Mouse (Mus musculus): ENCODE measurements around the gene Zfp874b. TPM values are rescaled to one million over a fixed set of nuclear protein-coding genes. Genes with fewer than 3 reads are reported as not detected.
A peak's percentile ranks its signal among the peaks of the same experiment; 100 is the strongest.

Gene Zfp874b
- 7.4 and 21.7 TPM in 2 replicates for total RNA-seq (2014; rRNA removed; ENCODE audit: low replicate concordance)
- polyA plus RNA-seq (2015; fragmentation: Nextera tagmentation; extraction: Ambion mirVana) = 1.5 and 4.3 TPM in 2 replicates

- no peaks in the 10 kb centered on the region for H3K27me3 ChIP-seq (ENCODE audit: control insufficient read depth, insufficient read depth, low read length)
- no peaks in the 10 kb centered on the region for H3K9me3 ChIP-seq (replicated peaks; ENCODE audit: control insufficient read depth, low read length)
- TF ChIP-seq EP300 (IDR thresholded peaks at IDR 0.05; ENCODE audit: low read depth) (no peak), CTCF (IDR thresholded peaks at IDR 0.05; ENCODE audit: low read depth) (no peak)
- ATAC-seq (ENCODE audit: insufficient read depth, low read depth) = peak; percentile 92
- 2% methylated on average over 20 of the region's 20 CpGs for WGBS
- DNase-seq (ENCODE audit: low spot score) = peak; percentile 88
- peaks cover 10% of the 10 kb centered on the region for H3K36me3 ChIP-seq (replicated peaks; ENCODE audit: control insufficient read depth, insufficient read depth, low read length)
- peak within 1 kb of the TSS; percentile 79 for H3K4me3 ChIP-seq (ENCODE audit: low read depth, low read length)
- peaks cover 5% of the 10 kb centered on the region; the same call in 1 of the 2 replicates for H3K4me1 ChIP-seq (ENCODE audit: control insufficient read depth, insufficient read depth)
- H3K4me2 ChIP-seq (ENCODE audit: low read depth, low read length) = peak within 1 kb of the TSS; percentile 69
- peak within 1 kb of the TSS; percentile 79 for H3K27ac ChIP-seq (ENCODE audit: low read depth)
- H3K9ac ChIP-seq (replicated peaks; ENCODE audit: low read depth, low read length) = peak within 1 kb of the TSS; percentile 59
Observed at GRCm38 (mm10) chr13:67483625-67484423, at the start of gene Zfp874b. Zfp874b (minus strand) TSS chr13:67484258.

- H3K27me3 ChIP-seq (ENCODE audit: control insufficient read depth, insufficient read depth, low read length) = no peaks in the 10 kb centered on the region
- no peak overlapping the region for H3K4me3 ChIP-seq (ENCODE audit: low read depth, low read length)
- ATAC-seq (ENCODE audit: insufficient read depth, low read depth) (no peak), DNase-seq (ENCODE audit: low spot score) (no peak)
- H3K4me2 ChIP-seq (ENCODE audit: low read depth, low read length) = no peak overlapping the region
- H3K27ac ChIP-seq (ENCODE audit: low read depth) = no peak overlapping the region
- H3K4me1 ChIP-seq (ENCODE audit: control insufficient read depth, insufficient read depth) = peaks cover 15% of the 10 kb centered on the region
- H3K36me3 ChIP-seq (replicated peaks; ENCODE audit: control insufficient read depth, insufficient read depth, low read length) = no peaks in the 10 kb centered on the region
- H3K9me3 ChIP-seq (replicated peaks; ENCODE audit: control insufficient read depth, low read length) = no peaks in the 10 kb centered on the region
- H3K9ac ChIP-seq (replicated peaks; ENCODE audit: low read depth, low read length) = no peak overlapping the region
- WGBS = 73% methylated on average over 3 of the region's 3 CpGs
- TF ChIP-seq EP300 (IDR thresholded peaks at IDR 0.05; ENCODE audit: low read depth) = no peak
- TF ChIP-seq CTCF (IDR thresholded peaks at IDR 0.05; ENCODE audit: low read depth) = no peak
Observed at GRCm38 (mm10) chr13:67527049-67527730, 43.1 kb upstream of the Zfp874b start.

GRCm38 (mm10) chr13:67525753-67526410 lies 41.8 kb upstream of the Zfp874b start, which contains the start of the genes Gm26965 and Zfp87:
Gm26965 (minus strand) TSS chr13:67526151.
Zfp87 (minus strand) TSS chr13:67526177.
- peak within 1 kb of the TSS; percentile 88 for H3K4me2 ChIP-seq (ENCODE audit: low read depth, low read length)
- ATAC-seq (ENCODE audit: insufficient read depth, low read depth) (peak; percentile 98), DNase-seq (ENCODE audit: low spot score) (peak; percentile 98)
- H3K9ac ChIP-seq (replicated peaks; ENCODE audit: low read depth, low read length) = peak within 1 kb of the TSS; percentile 64
- peak within 1 kb of the TSS; percentile 68 for H3K4me3 ChIP-seq (ENCODE audit: low read depth, low read length)
- under 1% methylated on average over 27 of the region's 27 CpGs for WGBS
- H3K4me1 ChIP-seq (ENCODE audit: control insufficient read depth, insufficient read depth) = peaks cover 15% of the 10 kb centered on the region
- TF ChIP-seq CTCF (IDR thresholded peaks at IDR 0.05; ENCODE audit: low read depth) = no peak
- H3K9me3 ChIP-seq (replicated peaks; ENCODE audit: control insufficient read depth, low read length) = no peaks in the 10 kb centered on the region
- H3K36me3 ChIP-seq (replicated peaks; ENCODE audit: control insufficient read depth, insufficient read depth, low read length) = peaks cover 6% of the 10 kb centered on the region; the same call in 1 of the 2 replicates
- peak within 1 kb of the TSS; percentile 62 for H3K27ac ChIP-seq (ENCODE audit: low read depth)
- H3K27me3 ChIP-seq (ENCODE audit: control insufficient read depth, insufficient read depth, low read length) = no peaks in the 10 kb centered on the region

GRCm38 (mm10) chr13:67500908-67501307 lies 16.9 kb upstream of the Zfp874b start:
- no peak for TF ChIP-seq EP300 (IDR thresholded peaks at IDR 0.05; ENCODE audit: low read depth)
- no peak for TF ChIP-seq CTCF (IDR thresholded peaks at IDR 0.05; ENCODE audit: low read depth)
- Histone ChIP-seq H3K4me2 (ENCODE audit: low read depth, low read length) (no peak overlapping the region), H3K36me3 (replicated peaks; ENCODE audit: control insufficient read depth, insufficient read depth, low read length) (0 out of 2 replicates have a peak, but pooled peaks cover 2% of the 10 kb centered on the region), H3K27me3 (ENCODE audit: control insufficient read depth, insufficient read depth, low read length) (no peaks in the 10 kb centered on the region), H3K9ac (replicated peaks; ENCODE audit: low read depth, low read length) (no peak overlapping the region), H3K4me3 (ENCODE audit: low read depth, low read length) (no peak overlapping the region), H3K4me1 (ENCODE audit: control insufficient read depth, insufficient read depth) (peaks cover 6% of the 10 kb centered on the region; the same call in 1 of the 2 replicates), H3K27ac (ENCODE audit: low read depth) (no peak overlapping the region), H3K9me3 (replicated peaks; ENCODE audit: control insufficient read depth, low read length) (no peaks in the 10 kb centered on the region)
- ATAC-seq (ENCODE audit: insufficient read depth, low read depth) = no peak
- DNase-seq (ENCODE audit: low spot score) = no peak
- 72% methylated on average over 1 of the region's 1 CpGs for WGBS

- peak within 1 kb of the TSS; percentile 87 for H3K4me3 ChIP-seq (ENCODE audit: low read depth, low read length)
- ATAC-seq (ENCODE audit: insufficient read depth, low read depth) (peak; percentile 95), DNase-seq (ENCODE audit: low spot score) (peak; percentile 83)
- H3K36me3 ChIP-seq (replicated peaks; ENCODE audit: control insufficient read depth, insufficient read depth, low read length) = 0 out of 2 replicates have a peak, but pooled peaks cover 4% of the 10 kb centered on the region
- peaks cover 6% of the 10 kb centered on the region; the same call in 1 of the 2 replicates for H3K4me1 ChIP-seq (ENCODE audit: control insufficient read depth, insufficient read depth)
- no peaks in the 10 kb centered on the region for H3K9me3 ChIP-seq (replicated peaks; ENCODE audit: control insufficient read depth, low read length)
- 0% methylated on average over 22 of the region's 22 CpGs for WGBS
- H3K27ac ChIP-seq (ENCODE audit: low read depth) = no peak within 1 kb of the TSS
- H3K9ac ChIP-seq (replicated peaks; ENCODE audit: low read depth, low read length) = peak within 1 kb of the TSS; percentile 60
- TF ChIP-seq CTCF (IDR thresholded peaks at IDR 0.05; ENCODE audit: low read depth) (no peak), EP300 (IDR thresholded peaks at IDR 0.05; ENCODE audit: low read depth) (no peak)
- no peaks in the 10 kb centered on the region for H3K27me3 ChIP-seq (ENCODE audit: control insufficient read depth, insufficient read depth, low read length)
- peak within 1 kb of the TSS; percentile 76 for H3K4me2 ChIP-seq (ENCODE audit: low read depth, low read length)
Observed at GRCm38 (mm10) chr13:67500084-67500719, 16.1 kb upstream of the Zfp874b start, which contains the start of gene Zfp58. Zfp58 (minus strand) TSS chr13:67500555.
